Mouse (Mus musculus): ENCODE measurements around the gene Efcab12. TPM values are rescaled to one million over a fixed set of nuclear protein-coding genes. Genes with fewer than 3 reads are reported as not detected.
"Not testable (repeated sequence)": the region's sequence is repeated elsewhere in the genome, so short reads cannot be mapped to it uniquely, and the experiment has no call there.

Efcab12 gene
- polyA plus RNA-seq, 1 experiment from 2014 or later, result 2.3 TPM

- Histone ChIP-seq H3K9ac (no peak overlapping the region), H3K4me2 (replicated peaks) (no peak overlapping the region), H3K27me3 (no peaks in the 10 kb centered on the region), H3K27ac (no peak overlapping the region), H3K9me3 (replicated peaks) (no peaks in the 10 kb centered on the region), H3K4me1 (0 out of 2 replicates have a peak, but pooled peaks cover under 1% of the 10 kb centered on the region), H3K4me3 (no peak overlapping the region), H3K36me3 (no peaks in the 10 kb centered on the region)
- 87% methylated on average over 2 of the region's 2 CpGs for WGBS
- no peak for ATAC-seq (ENCODE audit: low FRiP score)
These were observed 5.9 kb downstream of the Efcab12 start for GRCm38 (mm10) chr6:115832152-115832850.

DNA sequence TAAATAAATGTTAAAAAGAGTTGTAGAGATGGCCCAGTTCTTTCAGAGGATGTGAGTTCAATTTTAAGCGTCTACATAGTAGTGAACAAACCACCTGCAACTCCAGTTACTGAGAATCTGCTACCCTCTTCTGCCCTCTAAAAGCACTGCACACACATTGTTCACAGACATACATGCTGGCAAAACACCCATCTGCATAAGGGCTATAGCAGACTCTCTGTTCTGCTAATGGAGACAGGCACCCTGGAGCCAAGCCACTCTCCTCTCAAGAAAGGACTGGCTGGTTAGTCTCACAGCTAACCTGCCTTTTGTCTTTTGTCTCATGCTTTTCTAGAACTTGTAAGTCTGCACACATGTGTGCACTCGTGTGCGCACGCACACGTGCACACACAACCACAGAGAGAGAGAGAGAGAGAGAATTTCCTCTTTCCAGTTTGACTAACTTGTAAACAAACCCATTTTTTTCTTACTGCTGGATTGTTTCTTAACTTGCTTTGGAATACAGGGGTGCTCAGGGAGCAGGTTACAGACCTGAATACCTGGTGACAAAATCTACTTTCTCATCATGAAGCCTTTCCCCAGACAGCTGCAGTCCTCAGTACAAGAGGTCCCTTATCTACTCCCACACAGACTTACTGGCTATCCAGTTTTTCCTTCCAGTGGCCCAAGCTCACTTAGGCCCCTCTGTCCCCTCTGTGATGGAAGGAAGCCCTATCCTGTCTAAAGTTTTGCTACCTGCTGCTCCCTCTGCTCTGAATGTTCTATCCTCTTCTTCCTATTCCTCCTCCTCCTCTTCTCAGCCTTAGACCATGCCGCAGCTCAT is 7.2 kb downstream of the Efcab12 start:
- Histone ChIP-seq H3K9me3 (replicated peaks) (no peaks in the 10 kb centered on the region), H3K4me3 (no peak overlapping the region), H3K4me1 (no peaks in the 10 kb centered on the region), H3K27me3 (no peaks in the 10 kb centered on the region), H3K4me2 (replicated peaks) (no peak overlapping the region), H3K36me3 (no peaks in the 10 kb centered on the region), H3K9ac (no peak overlapping the region), H3K27ac (no peak overlapping the region)
- WGBS, result 87% methylated on average over 6 of the region's 6 CpGs
- ATAC-seq (ENCODE audit: low FRiP score), result no peak

GRCm38 (mm10) chr6:115823850-115824464 is 14.3 kb downstream of the Efcab12 start:
- 5% methylated on average over 5 of the region's 11 CpGs for WGBS
- not testable (repeated sequence) for H3K9me3 ChIP-seq (replicated peaks); H3K4me2 ChIP-seq (replicated peaks); H3K36me3 ChIP-seq; H3K4me1 ChIP-seq; H3K27me3 ChIP-seq; H3K9ac ChIP-seq; H3K27ac ChIP-seq
- ATAC-seq (ENCODE audit: low FRiP score), result peak; percentile 88
- 0 out of 2 replicates have a peak overlapping the region, but pooled peaks have one; percentile 14 for H3K4me3 ChIP-seq

- H3K9ac ChIP-seq, result no peak overlapping the region
- no peaks in the 10 kb centered on the region for H3K36me3 ChIP-seq
- H3K27ac ChIP-seq, result no peak overlapping the region
- H3K4me3 ChIP-seq, result no peak overlapping the region
- 90% methylated on average over 8 of the region's 8 CpGs for WGBS
- no peaks in the 10 kb centered on the region for H3K27me3 ChIP-seq
- H3K9me3 ChIP-seq (replicated peaks), result no peaks in the 10 kb centered on the region
- H3K4me2 ChIP-seq (replicated peaks), result no peak overlapping the region
- H3K4me1 ChIP-seq, result no peaks in the 10 kb centered on the region
- no peak for ATAC-seq (ENCODE audit: low FRiP score)
These were observed 16.8 kb downstream of the Efcab12 start for GRCm38 (mm10) chr6:115821216-115821993.

GRCm38 (mm10) chr6:115818129-115818528 is 20.1 kb downstream of the Efcab12 start:
- Histone ChIP-seq H3K36me3 (no peaks in the 10 kb centered on the region), H3K4me2 (replicated peaks) (no peak overlapping the region), H3K4me1 (peaks cover 5% of the 10 kb centered on the region; the same call in 1 of the 2 replicates), H3K4me3 (no peak overlapping the region), H3K9me3 (replicated peaks) (no peaks in the 10 kb centered on the region), H3K27ac (no peak overlapping the region), H3K9ac (no peak overlapping the region), H3K27me3 (no peaks in the 10 kb centered on the region)
- no peak for ATAC-seq (ENCODE audit: low FRiP score)
- WGBS, result 77% methylated on average over 2 of the region's 2 CpGs

DNA sequence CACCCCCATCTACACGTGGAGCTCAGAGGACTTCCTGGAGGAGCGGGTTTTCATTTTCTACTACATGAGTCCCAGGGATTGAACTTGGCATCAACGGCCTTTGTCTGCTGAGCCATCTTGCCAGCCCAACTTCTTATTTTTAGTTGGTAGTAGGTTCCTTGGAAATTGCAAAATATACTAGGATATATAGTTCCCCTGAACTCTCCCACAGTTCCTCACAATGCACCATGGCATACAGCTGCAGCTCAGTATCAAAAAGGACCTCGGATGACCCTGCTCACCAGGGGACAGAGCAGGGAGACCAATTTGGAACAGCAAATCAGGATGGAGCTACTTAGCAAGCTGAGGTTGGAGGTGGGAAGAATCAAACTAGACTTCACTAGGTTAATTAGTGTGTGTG is 23.2 kb downstream of the Efcab12 start:
- no peaks in the 10 kb centered on the region for H3K27me3 ChIP-seq
- no peak overlapping the region for H3K9ac ChIP-seq
- H3K36me3 ChIP-seq, result no peaks in the 10 kb centered on the region
- peaks cover 5% of the 10 kb centered on the region; the same call in 1 of the 2 replicates for H3K4me1 ChIP-seq
- 80% methylated on average over 4 of the region's 4 CpGs for WGBS
- H3K27ac ChIP-seq, result no peak overlapping the region
- H3K4me2 ChIP-seq (replicated peaks), result no peak overlapping the region
- ATAC-seq (ENCODE audit: low FRiP score), result no peak
- no peak overlapping the region for H3K4me3 ChIP-seq
- H3K9me3 ChIP-seq (replicated peaks), result no peaks in the 10 kb centered on the region

- Histone ChIP-seq H3K4me1 (peaks cover 5% of the 10 kb centered on the region; the same call in 1 of the 2 replicates), H3K27me3 (no peaks in the 10 kb centered on the region), H3K4me3 (no peak overlapping the region), H3K27ac (no peak overlapping the region), H3K36me3 (no peaks in the 10 kb centered on the region), H3K9ac (no peak overlapping the region), H3K9me3 (replicated peaks) (no peaks in the 10 kb centered on the region), H3K4me2 (replicated peaks) (no peak overlapping the region)
- ATAC-seq (ENCODE audit: low FRiP score), result no peak
- 36% methylated on average over 4 of the region's 4 CpGs for WGBS
These were observed 24.1 kb downstream of the Efcab12 start for GRCm38 (mm10) chr6:115814104-115814503.

DNA sequence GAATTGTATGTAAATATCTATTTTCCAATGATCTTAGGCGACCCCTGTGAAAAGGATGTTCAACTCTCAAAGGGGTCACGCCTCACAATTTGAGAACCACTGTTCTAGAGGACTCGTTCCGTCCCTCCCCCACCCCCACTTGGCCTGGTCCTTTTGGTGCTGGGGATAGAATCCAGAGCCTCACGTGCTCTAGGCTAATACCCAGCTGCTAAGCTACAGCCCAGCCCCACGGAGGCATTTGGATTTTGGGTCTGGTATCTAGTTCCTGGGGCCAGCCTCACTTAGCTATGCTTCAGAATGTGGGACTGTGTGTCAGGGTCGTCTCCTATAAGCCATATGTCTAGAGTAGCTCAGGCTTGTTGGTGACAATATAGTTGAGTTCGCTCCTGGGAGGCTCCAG is 26.6 kb downstream of the Efcab12 start:
- H3K9ac ChIP-seq, result no peak overlapping the region
- H3K36me3 ChIP-seq, result peaks cover 8% of the 10 kb centered on the region
- H3K27me3 ChIP-seq, result no peaks in the 10 kb centered on the region
- no peak overlapping the region for H3K27ac ChIP-seq
- no peak for ATAC-seq (ENCODE audit: low FRiP score)
- H3K4me1 ChIP-seq, result peaks cover 14% of the 10 kb centered on the region
- H3K4me3 ChIP-seq, result no peak overlapping the region
- WGBS, result 74% methylated on average over 8 of the region's 8 CpGs
- no peak overlapping the region for H3K4me2 ChIP-seq (replicated peaks)
- H3K9me3 ChIP-seq (replicated peaks), result no peaks in the 10 kb centered on the region

DNA sequence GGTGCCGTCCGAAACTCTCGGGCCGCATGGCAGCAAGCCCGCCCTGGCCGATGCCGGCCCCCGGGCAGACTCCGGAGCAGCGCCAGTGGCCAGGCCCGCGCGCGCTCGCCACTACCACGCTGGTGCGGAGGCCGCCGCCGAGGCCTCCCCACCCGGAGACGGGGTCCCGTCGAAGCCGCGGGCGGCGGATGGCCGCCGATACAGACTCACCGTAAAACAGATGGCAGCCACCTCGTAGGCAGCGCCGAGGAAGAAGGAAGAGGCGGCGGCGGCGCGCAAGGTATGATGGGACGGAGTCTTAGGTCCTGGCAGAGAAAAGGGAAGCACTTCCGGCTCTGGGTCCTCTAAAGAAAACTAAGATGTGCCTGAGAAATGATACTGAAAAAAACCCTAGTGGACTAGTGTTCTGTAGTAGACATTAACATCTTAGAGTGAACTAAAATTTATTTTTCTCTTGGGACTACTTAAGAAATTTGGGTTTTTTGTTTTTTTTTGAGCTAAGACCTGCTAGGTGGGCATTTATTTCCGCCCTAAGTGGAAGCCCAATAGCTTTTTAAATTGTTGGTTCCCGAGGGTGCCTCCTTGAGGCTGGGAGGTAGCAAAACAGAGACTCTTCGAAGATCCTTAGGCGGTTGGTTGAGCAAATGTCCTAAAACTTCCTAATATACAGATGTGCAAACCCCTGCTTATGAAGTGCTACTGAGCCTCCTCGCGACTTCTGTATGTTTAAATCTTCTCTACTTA is 29.6 kb downstream of the Efcab12 start, which contains the start of gene Rpl32:
Gene Rpl32, minus strand, starts transcription at position 260 of the 744 bp plus-strand sequence.
- peak within 1 kb of the TSS; percentile 99 for H3K9ac ChIP-seq
- H3K36me3 ChIP-seq, result peaks cover 37% of the 10 kb centered on the region
- under 1% methylated on average over 47 of the region's 47 CpGs for WGBS
- peak within 1 kb of the TSS; percentile 96 for H3K4me3 ChIP-seq
- no peaks in the 10 kb centered on the region for H3K27me3 ChIP-seq
- peak within 1 kb of the TSS; percentile 88 for H3K4me2 ChIP-seq (replicated peaks)
- peak; percentile 84 for ATAC-seq (ENCODE audit: low FRiP score)
- H3K27ac ChIP-seq, result peak within 1 kb of the TSS; percentile 97
- H3K4me1 ChIP-seq, result peaks cover 20% of the 10 kb centered on the region
- no peaks in the 10 kb centered on the region for H3K9me3 ChIP-seq (replicated peaks)

- H3K27ac ChIP-seq, result peak overlapping the region; percentile 97
- peaks cover 20% of the 10 kb centered on the region for H3K4me1 ChIP-seq
- H3K9ac ChIP-seq, result peak overlapping the region; percentile 99
- under 1% methylated on average over 22 of the region's 22 CpGs for WGBS
- peak overlapping the region; percentile 96 for H3K4me3 ChIP-seq
- peak overlapping the region; percentile 88 for H3K4me2 ChIP-seq (replicated peaks)
- ATAC-seq (ENCODE audit: low FRiP score), result no peak; the same call in 1 of the 2 replicates
- no peaks in the 10 kb centered on the region for H3K27me3 ChIP-seq
- no peaks in the 10 kb centered on the region for H3K9me3 ChIP-seq (replicated peaks)
- H3K36me3 ChIP-seq, result peaks cover 40% of the 10 kb centered on the region
These were observed 30.1 kb downstream of the Efcab12 start for GRCm38 (mm10) chr6:115808196-115808487.

DNA sequence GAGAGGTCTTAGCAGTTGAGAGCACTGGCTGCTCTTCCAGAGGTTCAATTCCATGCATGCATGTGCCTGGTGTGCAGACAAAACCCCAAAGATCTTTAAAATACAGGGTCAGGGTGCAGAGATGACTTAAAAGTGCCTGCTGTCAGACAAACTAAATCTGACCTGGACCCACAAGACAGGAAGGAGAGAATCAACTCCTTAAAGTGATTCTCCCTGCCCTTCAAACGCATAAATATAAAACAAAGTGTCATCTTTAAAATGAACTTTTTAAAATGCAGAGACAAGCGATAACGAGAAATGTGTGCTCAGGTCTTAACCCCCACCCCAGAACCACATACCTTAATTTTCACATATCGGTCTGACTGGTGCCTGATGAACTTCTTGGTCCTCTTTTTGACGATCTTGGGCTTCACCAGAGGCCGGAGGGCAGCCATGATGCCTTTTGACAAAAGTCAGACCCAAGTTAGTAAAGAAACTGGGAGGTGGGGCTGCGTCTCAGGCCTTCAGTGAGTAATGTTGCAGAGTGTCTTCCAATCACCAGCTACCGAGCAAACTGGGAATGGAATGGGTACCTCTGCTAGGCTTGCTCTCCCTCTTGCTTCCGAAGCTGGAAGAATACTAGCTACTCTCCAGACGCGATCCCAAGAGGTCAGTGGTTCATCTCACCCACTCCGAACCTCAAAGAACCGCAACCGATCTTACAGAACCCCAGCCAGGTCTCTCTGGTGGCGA is 30.6 kb downstream of the Efcab12 start:
- peak overlapping the region; percentile 88 for H3K4me2 ChIP-seq (replicated peaks)
- peak overlapping the region; percentile 97 for H3K27ac ChIP-seq
- H3K9ac ChIP-seq, result peak overlapping the region; percentile 99
- peaks cover 45% of the 10 kb centered on the region for H3K36me3 ChIP-seq
- no peaks in the 10 kb centered on the region for H3K9me3 ChIP-seq (replicated peaks)
- H3K4me1 ChIP-seq, result peaks cover 20% of the 10 kb centered on the region
- 3% methylated on average over 15 of the region's 15 CpGs for WGBS
- no peak for ATAC-seq (ENCODE audit: low FRiP score)
- peak overlapping the region; percentile 96 for H3K4me3 ChIP-seq
- H3K27me3 ChIP-seq, result no peaks in the 10 kb centered on the region
